Mouse (Mus musculus) yolk sac, embryonic 10.5 days (tissue): ENCODE measurements at regions not wholly inside any gene's neighbourhood (a gene's known extent, or its start where the extent isn't known, plus 50 kb on each side); places are given as distances from the start of the nearest gene placed in this dataset.
A peak's percentile ranks its signal among the peaks of the same experiment; 100 is the strongest.

Experiments
- DNase-seq: peaks from one replicate; pipeline ENCODE4 v3.0.0-alpha.2; 2017; ENCODE audit warnings: low spot score

DNA sequence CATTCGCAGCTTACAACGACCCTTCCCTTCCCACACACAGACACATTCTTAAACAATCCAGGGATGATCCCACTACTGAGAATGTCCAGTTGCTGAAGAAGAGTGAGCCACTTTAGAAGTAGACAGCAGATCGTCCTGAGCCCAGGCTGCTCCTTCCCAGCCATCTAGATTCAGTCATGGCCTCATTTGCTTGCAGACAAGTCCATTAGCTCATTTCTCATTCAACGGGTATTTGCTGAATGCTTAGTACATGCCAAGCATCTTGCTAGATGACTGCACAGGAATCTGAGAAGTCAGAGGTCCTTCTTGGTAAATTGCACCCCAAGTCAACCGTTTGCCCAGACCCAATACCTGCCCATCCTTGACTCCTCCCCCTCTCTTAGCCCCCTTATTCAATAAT lies 57.8 kb downstream of the Ier5 start:
- DNase-seq: no peak

DNA sequence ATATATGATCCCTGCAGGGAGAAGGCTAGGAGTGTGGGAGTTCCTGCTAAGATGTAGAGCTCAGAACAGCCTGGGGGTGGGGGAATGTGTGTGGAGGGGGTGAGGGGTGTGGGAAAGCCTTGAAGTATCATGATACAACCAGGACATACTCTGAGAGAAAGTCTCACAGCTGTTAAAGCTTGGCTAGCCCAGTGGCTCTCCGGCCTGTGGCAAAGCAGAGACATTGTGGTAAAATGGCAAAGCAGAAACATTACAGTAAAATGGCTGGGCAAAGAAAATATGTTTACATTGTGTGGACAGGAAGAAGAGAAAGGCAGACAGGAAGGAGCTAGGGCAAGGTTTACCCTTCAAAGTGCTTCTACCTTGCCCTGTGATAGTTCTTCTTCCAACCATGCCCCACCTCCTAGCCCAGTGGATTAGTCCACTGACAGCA lies 58.5 kb downstream of the Ier5 start:
- DNase-seq: no peak

GRCm38 (mm10) chr1:155040086-155040726 lies 59.2 kb downstream of the Ier5 start:
- DNase-seq: no peak

- DNase-seq: no peak
Measured at GRCm38 (mm10) chr1:155038631-155039625, 60.5 kb downstream of the Ier5 start.

DNA sequence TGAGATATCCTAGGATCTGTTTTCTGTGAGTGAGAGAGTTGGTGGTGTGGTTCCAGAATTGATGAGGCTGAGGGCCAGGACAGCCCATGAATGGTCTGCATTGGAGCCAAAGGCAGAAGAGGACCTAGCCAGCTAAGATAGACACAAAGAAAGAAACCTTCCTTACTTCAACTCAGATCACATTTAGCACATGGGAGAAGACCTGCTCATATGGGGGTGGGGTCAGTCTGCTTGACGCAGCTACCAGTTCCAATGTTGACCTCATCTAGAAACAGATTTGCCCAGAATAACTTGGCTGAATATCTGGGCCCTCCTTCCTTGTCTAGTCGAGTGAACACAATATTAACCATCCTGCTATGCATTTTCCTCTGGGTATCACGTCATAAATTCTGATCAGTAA lies 62.0 kb downstream of the Ier5 start:
- DNase-seq: no peak

GRCm38 (mm10) chr1:155030908-155031307 lies 68.5 kb downstream of the Ier5 start:
- DNase-seq: no peak

DNA sequence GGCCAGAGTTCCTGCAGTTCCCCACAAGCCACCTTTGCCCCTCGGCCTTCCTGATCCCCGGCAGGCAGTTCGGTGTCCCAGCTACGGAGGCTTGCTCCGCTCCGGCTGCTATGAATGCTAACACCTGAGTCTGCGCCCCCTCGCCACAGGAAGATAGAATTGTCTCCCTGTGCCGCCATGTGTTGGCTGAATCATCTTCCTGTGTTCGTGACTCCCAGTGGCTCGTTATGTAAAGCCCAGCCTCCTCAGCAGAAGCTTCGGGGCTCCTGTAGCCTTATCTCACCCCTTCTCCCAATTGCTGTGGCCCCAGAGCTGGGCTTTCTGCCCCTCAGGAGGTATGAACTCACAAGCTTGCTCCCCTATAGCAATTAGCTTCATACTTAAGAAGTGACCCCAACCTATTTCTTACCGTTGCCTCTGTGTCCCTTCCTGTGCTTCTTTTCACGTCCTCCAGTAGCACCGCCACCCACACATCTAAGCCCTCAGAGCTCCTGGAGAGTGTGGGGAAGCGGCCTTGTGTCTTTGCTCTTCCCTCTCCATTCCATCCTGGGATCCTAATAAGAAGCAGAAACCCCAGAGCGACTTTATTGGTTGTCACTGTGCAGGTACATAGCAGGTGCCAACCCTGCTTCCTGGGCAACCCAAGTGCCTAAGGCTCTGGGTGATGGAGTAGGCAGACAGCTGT lies 70.1 kb downstream of the Ier5 start:
- no peak for DNase-seq

DNA sequence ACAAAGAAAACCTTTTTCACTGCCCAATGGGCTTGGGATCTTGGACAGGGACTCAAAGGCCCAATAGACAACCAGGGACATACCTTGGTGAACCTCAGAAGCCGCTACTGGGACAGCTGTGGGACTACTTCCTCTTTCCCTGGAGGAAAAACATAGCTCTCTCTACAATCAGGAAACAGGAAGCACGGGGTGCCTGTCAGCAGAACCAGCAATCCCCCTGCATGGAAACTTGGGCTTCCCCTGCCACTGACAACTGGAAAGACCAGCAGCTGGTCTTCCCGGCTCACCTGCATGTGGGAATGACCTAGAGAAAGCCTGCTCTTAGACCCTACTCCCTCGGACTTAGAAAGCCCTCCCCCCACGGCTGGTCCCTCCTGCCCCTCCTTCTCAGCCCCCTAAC lies 70.7 kb downstream of the Ier5 start:
- no peak for DNase-seq

GRCm38 (mm10) chr1:155028147-155028546 lies 71.3 kb downstream of the Ier5 start:
- no peak for DNase-seq

DNA sequence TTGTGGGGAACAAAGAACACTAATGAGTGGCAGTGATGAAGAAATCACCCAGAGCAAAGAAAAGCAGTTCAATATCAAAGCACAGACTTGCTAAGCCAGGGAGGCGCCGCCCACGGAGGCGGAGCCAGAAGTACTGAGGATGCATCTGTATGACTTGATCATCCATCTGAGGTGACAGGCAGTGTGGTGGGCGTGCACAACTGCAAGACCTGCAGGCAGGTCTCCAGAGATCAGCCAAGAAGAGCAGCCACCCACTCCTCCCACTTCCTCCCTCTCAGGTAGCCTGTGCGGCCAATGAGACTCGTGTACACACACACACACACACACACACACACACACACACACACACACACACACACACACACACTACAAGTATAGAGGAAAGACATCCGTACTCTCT lies 71.9 kb downstream of the Ier5 start:
- peak; percentile 51 for DNase-seq

DNA sequence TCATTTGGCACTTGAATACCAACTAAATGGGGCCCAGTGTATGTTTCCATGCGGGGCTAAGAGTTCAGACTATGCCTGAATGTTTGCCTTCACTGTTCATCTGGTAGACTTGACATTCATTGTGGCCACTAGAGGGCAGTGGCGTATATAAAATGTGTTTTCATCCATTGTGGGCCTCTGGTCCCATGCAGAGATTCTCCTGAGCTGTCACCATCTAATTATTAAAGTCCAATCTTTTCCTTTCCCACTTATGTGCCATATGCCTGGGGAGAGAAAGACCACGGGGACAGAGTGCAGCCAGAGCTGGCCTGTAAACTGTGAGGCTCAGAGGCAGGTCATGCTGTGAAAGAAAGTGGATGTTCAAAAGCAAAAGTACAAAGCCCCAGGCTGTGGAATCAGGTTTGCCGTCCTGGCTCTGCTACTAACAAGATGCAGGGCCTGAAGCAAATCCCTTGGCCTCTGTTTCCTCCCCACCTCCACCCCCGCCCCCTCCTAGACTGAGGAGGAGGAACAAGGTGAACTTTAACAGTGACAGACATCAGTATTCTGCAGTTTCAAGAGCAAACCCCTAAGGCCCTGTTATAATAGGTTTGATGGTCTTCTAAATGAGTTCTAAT lies 73.5 kb downstream of the Ier5 start:
- peak; percentile 37 for DNase-seq

- DNase-seq: no peak
Measured at GRCm38 (mm10) chr1:155023324-155023723, 76.1 kb downstream of the Ier5 start.

- no peak for DNase-seq
Measured at GRCm38 (mm10) chr1:155015669-155016068, 83.8 kb downstream of the Ier5 start.

DNA sequence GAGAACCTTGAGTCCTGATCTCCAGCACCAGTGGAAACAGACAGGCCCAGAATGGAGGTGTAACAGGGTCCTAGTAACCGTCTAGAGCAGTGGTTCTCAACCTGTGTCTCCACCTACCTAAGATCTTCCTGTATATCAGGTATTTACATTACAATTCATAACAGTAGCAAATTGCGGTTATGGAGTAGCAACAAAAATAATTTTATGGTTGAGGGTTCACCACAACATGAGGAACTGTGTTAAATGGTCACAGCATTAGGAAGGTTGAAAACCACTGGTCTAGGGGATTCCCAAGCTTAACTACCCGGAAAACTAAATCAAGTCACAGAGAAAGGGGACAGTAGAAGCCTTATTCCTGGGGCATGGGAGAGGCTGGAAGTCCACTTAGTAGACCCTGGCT lies 84.5 kb downstream of the Ier5 start:
- no peak for DNase-seq

GRCm38 (mm10) chr1:155013784-155014183 lies 85.7 kb downstream of the Ier5 start:
- DNase-seq: no peak

DNA sequence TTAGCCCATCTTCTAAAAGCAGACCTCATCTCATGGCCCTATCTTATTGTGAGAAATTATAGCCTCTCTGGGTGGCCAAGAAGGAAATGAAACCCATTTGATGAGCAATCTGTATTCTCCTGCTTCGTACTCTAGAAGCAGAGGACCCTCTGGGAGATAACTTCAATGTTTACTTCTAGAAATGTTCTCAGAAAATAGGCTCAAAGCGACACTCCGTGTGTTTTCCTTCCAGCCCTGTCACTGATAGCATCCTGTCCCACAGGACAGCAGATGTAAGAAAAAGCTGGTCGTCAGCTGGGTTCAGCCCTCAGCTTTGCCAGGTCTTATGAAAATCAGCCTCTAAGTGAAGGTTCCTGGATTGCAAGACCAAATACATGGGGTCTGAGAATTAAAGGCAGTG lies 86.1 kb downstream of the Ier5 start:
- no peak for DNase-seq

- DNase-seq: peak; percentile 69
Measured at GRCm38 (mm10) chr1:155006539-155007486, 92.6 kb downstream of the Ier5 start.

DNA sequence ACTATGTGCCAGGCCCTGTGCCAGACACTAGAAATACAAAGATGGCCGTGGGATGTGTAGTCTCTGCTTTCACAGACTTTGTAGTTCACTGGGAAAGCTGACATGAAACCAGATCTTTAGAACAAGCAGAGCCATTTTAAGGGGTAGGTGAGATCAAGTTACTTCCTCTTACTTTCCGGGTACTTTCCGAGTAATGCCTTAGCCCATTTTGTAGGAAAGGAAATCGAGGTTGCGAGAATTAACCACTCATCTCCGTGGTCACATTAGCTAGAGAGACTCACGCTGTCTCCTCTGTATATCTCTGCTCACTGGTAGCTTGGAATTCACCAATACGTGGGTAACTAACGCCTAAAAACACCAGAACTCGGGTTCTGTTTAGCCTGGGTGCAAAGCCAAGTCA lies 93.3 kb downstream of the Ier5 start:
- no peak for DNase-seq

DNA sequence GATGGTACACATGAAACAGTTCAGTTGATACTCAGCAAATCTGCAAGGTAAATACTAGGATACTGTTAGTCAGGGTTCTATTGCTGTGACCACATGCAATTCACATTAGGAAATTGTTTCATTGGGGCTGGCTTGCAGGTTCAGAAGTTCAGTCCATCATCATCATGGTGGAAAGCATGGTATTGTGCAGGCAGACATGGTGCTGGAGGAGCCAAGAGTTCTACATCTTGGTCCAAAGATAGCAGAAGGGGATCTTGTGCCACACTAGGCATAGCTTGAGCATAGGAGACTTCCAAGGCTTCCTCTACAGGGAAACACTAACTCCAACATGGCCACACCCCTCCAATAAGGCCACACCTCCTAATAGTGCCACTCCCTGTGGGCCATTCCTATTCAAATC lies 99.1 kb downstream of the Ier5 start:
- no peak for DNase-seq

DNA sequence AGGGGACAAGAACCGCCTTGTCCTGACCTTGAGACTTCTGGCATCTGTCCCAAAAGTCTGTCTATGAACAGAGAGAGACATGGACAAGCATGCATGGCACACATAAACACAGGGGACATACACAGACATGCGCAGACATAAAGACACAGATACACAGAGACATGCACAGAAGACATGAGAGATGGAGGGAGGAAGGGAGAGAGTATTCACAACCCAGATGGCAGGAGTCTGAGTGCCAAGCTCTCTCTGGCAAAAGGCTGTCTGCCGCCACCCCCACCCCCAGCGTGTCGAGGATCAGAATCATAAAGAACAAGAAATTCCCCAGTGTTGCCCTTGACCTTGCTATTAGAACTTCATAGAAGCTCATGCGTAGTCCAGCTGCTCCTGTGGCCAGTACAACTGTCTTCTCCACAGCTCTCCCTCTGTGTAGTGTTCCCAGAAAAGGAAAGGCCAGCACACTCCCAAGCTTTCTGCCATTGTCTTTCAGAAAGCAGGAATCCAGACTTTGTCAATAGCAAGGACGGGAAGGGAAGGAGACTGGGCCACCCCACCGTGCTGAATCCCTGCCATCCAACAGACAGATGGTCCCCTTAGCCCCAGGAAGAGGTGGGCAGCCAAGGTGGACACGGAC lies 99.8 kb downstream of the Ier5 start:
- no peak for DNase-seq
